Mouse (Mus musculus): ENCODE data around the gene Zdhhc22.

DNA sequence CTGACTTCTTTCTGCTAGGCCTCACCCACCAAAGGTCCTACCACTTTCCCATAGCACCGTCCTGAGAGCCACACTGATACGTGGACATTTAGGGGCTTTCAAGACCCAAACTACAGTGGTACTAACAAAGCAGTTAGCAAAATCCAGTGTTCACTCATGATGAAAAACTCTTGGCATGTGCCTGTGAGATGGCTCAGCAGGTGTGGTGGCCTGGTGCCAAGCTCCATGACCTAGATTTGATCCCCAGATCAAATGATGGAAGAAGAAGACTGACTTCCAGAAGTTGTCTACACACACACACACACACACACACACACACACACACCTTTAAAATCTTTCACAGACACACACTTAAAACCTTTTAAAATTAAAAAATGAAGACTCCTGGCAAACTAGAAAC lies 28.5 kb upstream of the Zdhhc22 start:
- TF ChIP-seq CTCF (IDR thresholded peaks at IDR 0.05; ENCODE audit: low read depth, low read length), result no peak
- no peak for TF ChIP-seq POLR2A (IDR thresholded peaks at IDR 0.05; ENCODE audit: insufficient read depth, low read length)
- no peak for TF ChIP-seq EP300 (IDR thresholded peaks at IDR 0.05; ENCODE audit: insufficient read depth, low read depth, low read length)
